Mouse (Mus musculus): ENCODE measurements around the gene Osbpl2.
A peak's percentile ranks its signal among the peaks of the same experiment; 100 is the strongest.

The Osbpl2 gene

GRCm38 (mm10) chr2:180118661-180119438 lies at the start of gene Osbpl2:
Gene Osbpl2 (plus strand): TSS chr2:180119306.
- DNase-seq = peak; percentile 100

GRCm38 (mm10) chr2:180069770-180070480 lies 49.2 kb upstream of the Osbpl2 start:
- no peak for DNase-seq

- DNase-seq = peak; percentile 95
Observed at GRCm38 (mm10) chr2:180070481-180071453, 48.3 kb upstream of the Osbpl2 start, which contains the start of gene Mtg2. Gene Mtg2 (plus strand): TSS chr2:180070588.

- no peak for DNase-seq
Observed at GRCm38 (mm10) chr2:180071671-180072070, 47.4 kb upstream of the Osbpl2 start.

- DNase-seq = no peak
Observed at GRCm38 (mm10) chr2:180072886-180073285, 46.2 kb upstream of the Osbpl2 start.

GRCm38 (mm10) chr2:180077622-180078021 lies 41.5 kb upstream of the Osbpl2 start:
- DNase-seq = no peak

GRCm38 (mm10) chr2:180080680-180081079 lies 38.4 kb upstream of the Osbpl2 start:
- no peak for DNase-seq

- no peak for DNase-seq
Observed at GRCm38 (mm10) chr2:180083063-180083462, 36.0 kb upstream of the Osbpl2 start.

GRCm38 (mm10) chr2:180084565-180084964 lies 34.5 kb upstream of the Osbpl2 start:
- no peak for DNase-seq

GRCm38 (mm10) chr2:180085926-180086636 lies 33.0 kb upstream of the Osbpl2 start:
- peak; percentile 47 for DNase-seq

- DNase-seq = no peak
Observed at GRCm38 (mm10) chr2:180086637-180087027, 32.5 kb upstream of the Osbpl2 start.

- no peak for DNase-seq
Observed at GRCm38 (mm10) chr2:180087472-180087871, 31.6 kb upstream of the Osbpl2 start.

GRCm38 (mm10) chr2:180090285-180090684 lies 28.8 kb upstream of the Osbpl2 start:
- DNase-seq = no peak

GRCm38 (mm10) chr2:180095711-180096110 lies 23.4 kb upstream of the Osbpl2 start:
- no peak for DNase-seq

- DNase-seq = no peak
Observed at GRCm38 (mm10) chr2:180097585-180097984, 21.5 kb upstream of the Osbpl2 start.

- DNase-seq = no peak
Observed at GRCm38 (mm10) chr2:180098167-180098566, 20.9 kb upstream of the Osbpl2 start.

GRCm38 (mm10) chr2:180099529-180099928 lies 19.6 kb upstream of the Osbpl2 start:
- DNase-seq = peak; percentile 37

GRCm38 (mm10) chr2:180103151-180103977 lies 15.7 kb upstream of the Osbpl2 start:
- DNase-seq = peak; percentile 46

GRCm38 (mm10) chr2:180103978-180104658 lies 15.0 kb upstream of the Osbpl2 start, which contains the start of gene Hrh3:
Gene Hrh3 (minus strand): TSS chr2:180104488.
- DNase-seq = peak; percentile 74

GRCm38 (mm10) chr2:180104659-180105377 lies 14.3 kb upstream of the Osbpl2 start:
- DNase-seq = no peak
